Mouse (Mus musculus) urinary bladder, postnatal 14 days (tissue): ENCODE measurements at regions not wholly inside any gene's neighbourhood (a gene's known extent, or its start where the extent isn't known, plus 50 kb on each side); places are given as distances from the start of the nearest gene placed in this dataset.
"Not testable (repeated sequence)": the region's sequence is repeated elsewhere in the genome, so short reads cannot be mapped to it uniquely, and the experiment has no call there.

Source experiments
- DNase-seq: peaks from one replicate; pipeline ENCODE4 v3.0.0; 2021; ENCODE audit warnings: low spot score

DNA sequence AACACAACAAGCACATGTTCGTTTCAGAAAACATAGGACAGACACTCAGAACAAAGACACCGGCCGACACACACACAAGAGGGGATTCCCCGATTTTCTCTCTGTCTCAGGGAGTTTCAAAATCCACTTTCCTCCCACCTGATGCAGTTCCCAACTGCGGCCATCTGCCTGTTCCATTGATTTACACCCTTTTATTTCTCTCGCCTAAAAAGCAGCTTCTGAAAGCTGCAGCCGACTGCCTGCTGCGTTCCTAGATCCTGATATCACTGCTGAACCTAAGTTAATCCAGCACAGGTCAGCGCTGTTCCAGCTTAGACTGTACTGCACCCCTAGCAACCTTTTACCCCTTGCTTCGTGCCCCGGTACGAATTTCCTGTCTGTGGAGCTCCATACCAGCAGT is 237.0 kb downstream of the Impad1 start:
- DNase-seq = no peak

GRCm38 (mm10) chr4:4550301-4550700 is 242.9 kb downstream of the Impad1 start:
- DNase-seq = no peak

GRCm38 (mm10) chr4:4549893-4550292 is 243.3 kb downstream of the Impad1 start:
- no peak for DNase-seq

DNA sequence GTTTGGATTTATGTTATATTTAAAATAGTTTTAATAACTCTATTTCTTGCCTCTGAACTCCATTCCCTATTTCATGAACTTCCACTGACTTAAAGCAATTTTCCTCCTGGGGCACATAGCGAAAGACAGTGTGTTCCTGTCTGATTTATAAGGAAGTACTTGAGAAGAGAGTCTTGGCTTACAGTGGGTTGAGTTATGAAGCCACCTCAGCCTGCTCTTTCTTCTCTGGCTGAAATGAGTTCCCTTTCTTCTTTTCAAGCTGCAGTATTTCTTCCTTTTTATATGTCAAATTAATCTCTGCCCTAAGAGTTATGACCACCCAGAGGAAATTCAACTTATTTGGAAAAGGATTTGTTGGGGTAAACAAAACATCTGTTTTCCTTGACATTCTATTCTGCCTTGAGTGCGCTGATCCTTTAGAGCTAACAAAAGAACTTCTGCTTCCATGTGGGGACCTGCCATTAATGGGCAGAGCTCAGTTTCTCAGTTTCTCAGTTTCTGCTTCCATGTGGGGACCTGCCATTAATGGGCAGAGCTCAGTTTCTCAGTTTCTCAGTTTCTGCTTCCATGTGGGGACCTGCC is 255.9 kb downstream of the Impad1 start:
- no peak for DNase-seq

GRCm38 (mm10) chr4:4532196-4532595 is 261.0 kb downstream of the Impad1 start:
- no peak for DNase-seq

GRCm38 (mm10) chr4:4528311-4528710 is 264.8 kb downstream of the Impad1 start:
- no peak for DNase-seq

- DNase-seq = no peak
Measured at GRCm38 (mm10) chr4:4521757-4522156, 271.4 kb downstream of the Impad1 start.

GRCm38 (mm10) chr4:4518741-4519140 is 274.4 kb downstream of the Impad1 start:
- DNase-seq = no peak

DNA sequence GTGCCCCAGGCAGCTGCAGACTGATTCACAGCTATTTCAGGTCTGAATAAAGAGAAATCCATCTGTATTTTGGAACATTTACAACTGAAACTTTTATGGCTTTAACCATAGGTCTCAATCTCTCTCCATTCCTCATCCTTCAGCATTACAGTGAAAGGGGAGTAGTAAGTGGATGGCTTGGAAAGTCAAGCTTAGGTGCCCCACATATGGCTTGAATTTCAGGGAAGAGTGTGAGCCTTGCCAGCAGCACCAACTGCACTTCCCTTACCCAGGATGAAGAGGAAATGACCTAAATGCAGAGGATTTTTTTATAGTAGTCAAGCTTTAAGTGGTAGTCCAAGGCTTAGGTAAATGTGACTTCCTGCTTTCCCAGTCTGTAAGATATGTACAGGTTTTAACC is 279.8 kb downstream of the Impad1 start:
- DNase-seq = no peak

GRCm38 (mm10) chr4:4510180-4510920 is 282.8 kb downstream of the Impad1 start:
- no peak for DNase-seq

DNA sequence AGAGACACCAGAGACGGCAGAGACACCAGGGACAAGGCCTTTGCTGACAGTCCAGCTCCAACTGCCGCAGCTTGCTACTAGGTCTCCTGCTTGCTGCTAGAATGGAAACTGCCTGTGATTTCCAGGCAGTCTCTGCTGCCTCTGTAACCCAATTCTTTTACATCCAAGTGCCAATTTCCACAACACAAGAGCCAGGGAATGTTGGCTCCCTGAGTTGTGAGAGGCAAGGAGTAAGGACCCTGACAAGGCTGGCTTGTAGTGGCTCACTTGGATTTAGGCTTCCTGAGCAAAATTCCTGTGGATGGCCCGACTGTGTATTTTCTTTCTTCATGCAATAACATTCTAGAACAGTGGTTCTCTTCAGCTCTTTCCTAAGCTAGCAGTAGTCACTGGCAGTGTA is 283.9 kb downstream of the Impad1 start:
- DNase-seq = no peak

- DNase-seq = no peak
Measured at GRCm38 (mm10) chr4:4497199-4497598, 296.0 kb downstream of the Impad1 start.

- no peak for DNase-seq
Measured at GRCm38 (mm10) chr4:4496181-4496580, 297.0 kb downstream of the Impad1 start.

GRCm38 (mm10) chr4:4465169-4465714 is 327.9 kb downstream of the Impad1 start:
- no peak for DNase-seq

GRCm38 (mm10) chr4:4464130-4464700 is 328.9 kb downstream of the Impad1 start:
- DNase-seq = no peak

- no peak for DNase-seq
Measured at GRCm38 (mm10) chr4:4459258-4459657, 333.9 kb downstream of the Impad1 start.

- no peak for DNase-seq
Measured at GRCm38 (mm10) chr4:4450104-4450503, 343.1 kb downstream of the Impad1 start.

GRCm38 (mm10) chr4:4442650-4443049 is 350.5 kb downstream of the Impad1 start:
- no peak for DNase-seq

- no peak for DNase-seq
Measured at GRCm38 (mm10) chr4:4437559-4437958, 355.6 kb downstream of the Impad1 start.

- not testable (repeated sequence) for DNase-seq
Measured at GRCm38 (mm10) chr4:4424526-4424925, 347.2 kb upstream of the Sdr16c6 start.

DNA sequence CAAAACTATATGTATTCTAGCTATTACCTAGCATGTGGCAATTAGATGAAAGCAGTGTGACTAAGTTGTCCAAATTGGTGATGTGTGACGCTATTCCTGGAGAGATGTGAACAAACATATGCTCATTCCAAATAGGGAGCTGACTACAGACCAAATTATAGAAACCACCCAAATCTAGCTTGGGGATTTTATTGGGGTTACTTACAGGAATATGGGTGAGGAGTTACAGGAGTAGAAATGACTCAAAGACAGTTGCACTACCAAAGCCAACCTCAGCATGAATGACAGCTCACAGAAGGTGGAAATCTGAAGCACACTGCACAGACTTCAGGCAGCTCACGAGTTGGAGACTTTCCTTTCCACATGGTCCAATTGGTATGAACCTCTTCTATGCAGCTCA is 326.5 kb upstream of the Sdr16c6 start:
- no peak for DNase-seq

DNA sequence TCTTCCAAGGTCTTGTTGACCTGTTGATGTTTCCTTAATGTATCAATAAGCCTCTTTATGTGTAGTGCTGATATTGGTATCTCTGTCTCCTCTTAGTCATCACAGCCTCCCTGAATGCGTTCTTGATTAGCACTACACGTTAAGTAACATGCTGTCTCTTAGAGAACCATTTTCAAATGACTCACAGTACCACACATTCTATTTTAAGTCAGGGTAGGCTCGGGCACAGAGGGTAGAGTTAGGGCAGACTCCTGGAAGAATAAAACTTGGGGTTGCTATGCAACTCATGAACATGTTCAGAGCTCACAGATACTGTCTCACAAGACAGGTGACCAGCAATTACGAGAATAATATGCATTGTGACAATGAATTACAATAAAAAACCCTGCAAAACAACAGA is 320.1 kb upstream of the Sdr16c6 start:
- no peak for DNase-seq

GRCm38 (mm10) chr4:4380024-4380590 is 302.8 kb upstream of the Sdr16c6 start:
- no peak for DNase-seq
